Mouse (Mus musculus) gonadal fat pad, adult 2 months (tissue): ENCODE data around the gene Slc4a7. TPM values are rescaled to one million over a fixed set of nuclear protein-coding genes. Genes with fewer than 3 reads are reported as not detected.
A peak's percentile ranks its signal among the peaks of the same experiment; 100 is the strongest.

Source experiments
- DNase-seq: peaks from one replicate; pipeline ENCODE4 v3.0.0-alpha.2; 2012; ENCODE audit warnings: low read depth
- polyA plus RNA-seq: library from polyadenylated mRNA; depleted of rRNA; stranded (reverse); fragments of >200 nt; gene quantifications from 2 replicates; pipeline ENCODE4 v1.2.3, GENCODE M21; 2012; rRNA removed

Slc4a7 gene
- 5.2 and 5.6 TPM in 2 replicates for polyA plus RNA-seq

DNA sequence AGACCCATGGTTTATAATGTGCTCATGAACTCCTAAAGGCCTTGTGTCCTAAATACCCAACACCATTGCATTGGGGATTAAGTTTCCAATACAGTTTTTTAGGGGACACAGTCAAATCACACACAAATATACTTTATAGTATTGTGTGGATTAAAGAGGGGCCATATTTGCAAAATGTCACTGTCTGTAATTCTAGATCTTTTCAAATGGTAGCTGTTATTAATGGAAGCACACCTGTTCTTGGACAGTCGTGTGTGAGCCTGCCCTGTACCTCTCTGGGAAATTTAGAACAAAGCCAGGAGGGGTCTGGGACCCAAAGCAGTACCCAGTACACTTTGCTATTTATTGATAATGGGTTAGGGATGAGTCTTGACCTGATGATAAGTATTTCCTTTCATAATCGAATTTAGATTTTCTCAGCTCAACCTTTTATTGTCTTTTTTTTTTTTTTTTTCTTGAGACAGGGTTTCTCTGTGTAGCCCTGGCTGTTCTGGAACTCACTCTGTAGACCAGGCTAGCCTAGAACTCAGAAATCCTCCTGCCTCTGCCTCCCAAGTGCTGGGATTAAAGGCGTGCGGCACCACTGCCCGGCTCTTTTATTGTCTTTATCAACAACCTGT, at the start of gene Slc4a7:
TSS of gene Slc4a7 (plus strand) at position 570 of the 620 bp plus-strand sequence.
- DNase-seq = no peak

- no peak for DNase-seq
These were observed 31.5 kb upstream of the Slc4a7 start for GRCm38 (mm10) chr14:14670597-14670996.

GRCm38 (mm10) chr14:14681611-14682010, 20.5 kb upstream of the Slc4a7 start:
- no peak for DNase-seq

DNA sequence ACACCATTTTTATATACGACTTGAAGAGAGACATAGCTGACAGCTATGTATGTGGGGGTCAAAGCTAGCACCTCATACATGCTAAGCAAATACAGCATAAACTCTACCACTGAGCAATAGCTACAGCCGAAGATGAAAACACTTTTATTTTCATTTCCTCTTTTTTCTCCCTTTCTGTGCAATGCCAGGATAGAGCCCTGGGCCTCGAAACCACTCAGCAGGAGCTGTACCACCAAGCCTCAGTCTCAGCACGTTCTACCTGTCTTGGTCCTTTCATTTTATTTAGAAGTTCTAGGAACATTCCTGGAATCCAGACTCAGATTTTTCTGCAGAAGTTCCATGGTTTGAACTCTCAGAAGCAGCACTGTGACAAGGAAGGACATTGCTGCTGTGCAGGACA, 17.3 kb upstream of the Slc4a7 start:
- no peak for DNase-seq

DNA sequence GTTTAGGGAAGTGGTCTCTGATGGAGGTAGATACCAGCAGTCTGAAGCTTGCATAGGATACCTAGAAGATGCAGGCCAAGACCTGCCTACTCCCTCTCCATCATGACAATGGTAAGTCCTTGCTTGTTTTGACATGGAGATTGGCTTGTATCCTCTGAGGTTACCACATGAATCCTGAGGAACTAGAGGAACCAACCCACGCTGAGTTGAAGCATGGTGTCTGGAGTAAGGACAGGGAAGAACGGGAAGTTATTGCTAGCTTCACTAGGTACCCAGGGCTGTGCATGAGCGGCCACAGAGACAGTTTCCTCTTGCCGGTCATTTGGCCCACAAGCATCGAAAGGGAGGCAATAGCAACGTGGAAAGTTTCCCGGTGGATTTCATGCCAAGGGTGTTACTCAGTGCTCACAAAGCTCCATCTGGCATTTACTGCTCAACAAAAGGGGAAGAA, 16.0 kb upstream of the Slc4a7 start:
- peak; percentile 84 for DNase-seq

DNA sequence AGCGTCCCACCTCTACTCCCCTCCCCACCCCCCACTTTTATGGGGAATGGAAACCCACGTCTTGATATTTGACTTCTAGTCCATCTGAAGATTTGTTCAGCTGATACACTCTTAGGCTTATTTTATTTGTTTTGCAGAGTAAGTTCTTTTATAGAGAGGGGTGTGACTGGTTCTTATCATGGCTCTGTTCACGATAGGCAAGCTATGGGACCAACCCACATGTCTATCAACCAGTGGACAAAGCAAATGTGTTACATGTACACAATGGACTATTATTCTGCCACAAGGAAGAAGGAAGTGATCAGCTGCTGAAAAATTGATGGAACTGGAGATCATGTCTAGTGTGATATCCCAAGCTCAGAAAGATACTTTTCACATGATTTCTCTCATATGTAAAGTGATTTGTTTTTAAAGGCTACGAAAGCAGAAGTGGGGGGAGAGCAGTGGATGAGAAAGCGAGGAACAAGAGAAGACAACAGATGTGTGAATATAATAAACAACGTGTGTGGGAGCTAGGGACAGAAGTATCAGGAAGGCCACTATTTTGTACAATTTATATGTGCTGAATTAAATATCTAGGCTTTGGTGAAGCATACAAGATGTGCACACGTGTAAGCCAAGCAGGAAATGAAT, 14.7 kb upstream of the Slc4a7 start:
- no peak for DNase-seq

DNA sequence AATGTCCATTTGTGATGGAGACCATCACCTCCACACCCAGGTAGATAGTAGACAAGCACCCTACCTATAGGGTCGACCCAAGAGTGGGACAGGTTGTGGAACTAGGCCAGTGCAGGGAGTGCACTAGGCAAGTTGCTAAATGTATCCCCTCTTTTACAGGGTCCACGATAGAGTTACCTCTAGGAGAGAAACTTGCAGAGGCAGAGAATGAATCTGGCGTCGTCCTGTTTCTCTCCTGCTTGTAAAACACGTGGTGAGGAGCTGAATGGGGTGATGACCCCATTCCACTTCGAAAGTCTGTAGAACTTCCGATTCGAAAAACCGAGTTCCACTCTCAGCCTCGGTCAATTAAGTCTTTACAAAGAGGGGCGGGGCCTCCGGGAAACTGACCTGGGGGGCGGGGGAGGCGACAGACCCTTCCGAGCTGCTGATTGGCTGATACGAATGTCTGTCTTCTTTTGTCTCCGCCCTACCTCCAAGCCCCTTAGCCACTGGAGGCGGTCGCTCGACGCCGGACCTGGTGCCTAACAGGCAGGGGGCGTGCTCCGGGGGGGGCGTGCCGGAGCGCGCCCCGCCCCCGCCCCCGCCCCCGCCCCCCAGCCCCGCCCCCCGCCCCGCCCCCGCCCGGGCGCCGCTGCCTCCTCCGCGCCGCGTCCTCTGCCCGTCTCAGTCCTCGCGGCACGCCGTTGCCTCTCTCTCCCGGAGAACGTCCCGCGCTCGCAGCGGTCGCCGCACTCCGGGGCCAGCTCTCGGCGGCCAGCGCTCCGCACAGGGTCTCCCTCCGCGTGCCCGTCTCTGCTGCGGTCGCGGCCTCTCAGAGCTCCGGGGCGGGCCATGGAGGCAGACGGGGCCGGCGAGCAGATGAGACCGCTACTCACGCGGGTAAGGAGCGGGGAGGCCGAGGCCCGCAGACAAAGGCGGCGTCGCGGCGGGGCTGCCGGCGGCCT, 593 bp downstream of the Slc4a7 start:
- DNase-seq = peak; percentile 44

GRCm38 (mm10) chr14:14703346-14703871, 1.3 kb downstream of the Slc4a7 start:
- no peak for DNase-seq

DNA sequence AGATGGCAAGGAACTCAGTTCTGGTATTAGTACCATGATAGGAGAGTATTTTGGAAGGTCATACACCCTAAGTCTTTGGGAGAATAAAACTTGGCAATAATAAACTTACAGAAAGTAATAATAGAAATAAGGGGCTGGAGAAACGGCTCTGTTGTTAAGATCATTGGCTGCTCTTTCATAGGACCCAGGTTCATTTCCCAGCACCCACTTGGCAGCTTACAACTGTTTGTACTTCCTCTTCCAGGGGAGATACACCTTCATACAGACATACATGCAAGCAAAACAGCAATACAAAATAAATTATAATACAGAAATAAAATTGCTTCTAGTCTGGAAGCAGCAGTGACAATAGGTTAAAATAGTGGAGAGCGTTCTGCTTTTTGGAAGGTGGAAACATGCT, 2.6 kb downstream of the Slc4a7 start:
- DNase-seq = no peak

DNA sequence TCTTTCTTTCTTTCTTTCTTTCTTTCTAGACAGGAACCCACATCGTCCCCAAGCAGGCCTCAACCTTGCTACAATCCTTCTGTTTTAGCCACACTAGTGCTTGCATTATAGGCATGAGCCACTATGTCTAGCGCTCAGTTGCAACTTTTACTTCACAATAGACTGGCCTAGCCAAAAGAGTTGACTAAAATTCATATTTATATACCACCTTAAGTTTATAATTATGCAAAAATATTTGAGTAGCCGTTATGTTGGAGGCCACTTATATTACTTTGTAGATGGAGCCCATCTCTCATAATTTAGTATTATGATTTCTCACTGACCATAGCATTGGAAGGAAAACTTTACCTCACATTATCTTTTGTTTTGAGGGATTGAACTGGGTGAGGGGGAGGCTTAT, 3.0 kb downstream of the Slc4a7 start:
- DNase-seq = no peak

- DNase-seq = no peak
These were observed 4.3 kb downstream of the Slc4a7 start for GRCm38 (mm10) chr14:14706381-14706780.

DNA sequence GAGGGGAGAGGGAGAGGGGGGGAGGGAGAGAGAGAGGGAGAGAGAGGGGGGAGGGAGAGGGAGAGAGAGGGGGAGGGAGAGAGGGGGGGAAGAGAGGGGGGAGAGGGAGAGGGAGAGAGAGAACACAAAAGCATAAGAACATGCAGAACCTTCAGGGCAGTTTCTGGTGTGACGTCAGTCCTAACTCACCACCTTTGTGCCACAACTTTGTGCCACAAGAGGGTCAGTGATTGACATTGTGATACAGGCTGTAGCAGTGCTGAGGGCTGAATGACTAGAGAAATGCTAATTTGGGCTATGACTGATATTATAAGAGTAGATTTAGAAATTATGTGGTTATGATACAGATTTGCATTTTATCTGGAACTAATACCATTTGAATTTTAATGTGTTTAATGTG, 5.0 kb downstream of the Slc4a7 start:
- no peak for DNase-seq

DNA sequence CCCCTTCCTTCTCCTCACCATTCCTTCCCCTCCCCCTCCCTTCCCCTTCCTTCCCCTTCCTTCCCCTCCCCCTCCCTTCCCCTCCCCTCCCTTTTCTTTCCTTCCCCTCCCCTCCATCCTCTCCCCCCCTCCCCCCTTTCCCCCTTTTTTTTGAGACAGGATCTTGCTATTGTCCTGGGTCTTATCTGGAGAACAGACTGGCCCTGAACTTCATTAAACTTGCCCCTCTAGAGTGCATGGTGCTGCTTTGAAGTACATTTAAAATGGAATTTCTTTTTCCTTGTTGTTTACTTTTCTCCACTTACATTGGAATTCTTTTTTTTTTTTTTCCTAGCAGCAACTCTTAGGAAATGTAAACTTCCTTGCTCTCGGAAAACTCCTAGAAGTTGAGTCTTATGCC, 6.9 kb downstream of the Slc4a7 start:
- DNase-seq = no peak

GRCm38 (mm10) chr14:14714130-14714529, 12.1 kb downstream of the Slc4a7 start:
- DNase-seq = no peak

GRCm38 (mm10) chr14:14715794-14716193, 13.7 kb downstream of the Slc4a7 start:
- DNase-seq = no peak

GRCm38 (mm10) chr14:14716843-14717242, 14.8 kb downstream of the Slc4a7 start:
- DNase-seq = no peak

DNA sequence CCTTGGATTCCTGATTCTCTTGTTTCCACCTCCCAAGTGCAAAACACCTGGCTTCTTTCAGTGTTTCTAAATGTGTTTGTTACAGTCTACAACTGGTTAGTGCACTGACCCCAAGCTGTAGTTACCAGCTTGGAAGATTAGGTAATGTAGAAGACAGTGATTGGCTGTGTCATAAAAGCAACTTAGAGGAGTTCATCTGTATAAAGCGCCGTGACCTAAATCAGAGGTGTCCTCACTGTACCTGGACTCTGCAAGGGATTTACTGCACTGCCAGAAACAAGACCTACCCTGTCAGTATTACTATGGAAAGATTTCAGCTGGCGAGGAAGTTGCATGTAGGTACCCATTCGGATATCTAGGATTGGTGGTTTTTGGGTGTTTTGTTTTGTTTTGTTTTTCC, 16.5 kb downstream of the Slc4a7 start:
- no peak for DNase-seq

DNA sequence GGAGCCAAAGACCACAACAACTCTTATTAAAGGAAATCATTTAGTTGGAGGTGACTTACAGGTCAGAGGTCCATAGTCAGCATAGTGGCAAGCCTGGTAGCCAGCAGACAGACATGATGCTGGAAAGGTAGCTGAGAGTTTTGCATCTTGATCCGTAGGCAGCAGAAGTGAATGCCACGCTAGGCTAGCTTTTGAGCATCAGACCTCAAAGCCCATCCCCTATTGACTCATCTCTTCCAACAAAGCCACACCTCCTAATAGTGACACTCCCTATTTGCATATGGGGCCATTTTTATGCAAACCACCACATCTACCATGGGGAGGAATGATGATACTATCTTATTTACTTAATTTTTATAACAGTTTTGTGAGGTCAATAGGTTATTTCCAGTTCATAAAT, 79.1 kb downstream of the Slc4a7 start:
- DNase-seq = no peak

DNA sequence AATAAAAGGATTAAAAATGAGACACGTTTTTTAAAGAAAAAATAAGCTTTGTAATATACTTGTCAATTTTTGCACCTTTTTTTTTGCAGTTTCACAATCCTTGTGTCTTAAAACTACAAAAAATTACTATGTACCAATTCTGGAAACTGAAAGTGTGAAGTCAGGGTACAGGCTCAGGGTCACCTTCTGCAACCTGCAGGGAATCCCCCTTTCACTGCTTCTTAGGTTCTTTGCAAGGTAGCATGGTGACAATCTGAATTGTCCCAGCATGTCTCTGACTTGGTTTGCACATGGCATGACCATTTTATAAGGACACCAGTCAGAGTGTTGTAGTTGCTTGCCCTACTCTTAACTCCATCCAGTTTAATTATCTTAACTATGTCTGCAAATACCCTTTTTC, 82.1 kb downstream of the Slc4a7 start:
- no peak for DNase-seq

- no peak for DNase-seq
These were observed 84.9 kb downstream of the Slc4a7 start for GRCm38 (mm10) chr14:14786979-14787378.

GRCm38 (mm10) chr14:14789840-14790470, 87.9 kb downstream of the Slc4a7 start:
- no peak for DNase-seq

DNA sequence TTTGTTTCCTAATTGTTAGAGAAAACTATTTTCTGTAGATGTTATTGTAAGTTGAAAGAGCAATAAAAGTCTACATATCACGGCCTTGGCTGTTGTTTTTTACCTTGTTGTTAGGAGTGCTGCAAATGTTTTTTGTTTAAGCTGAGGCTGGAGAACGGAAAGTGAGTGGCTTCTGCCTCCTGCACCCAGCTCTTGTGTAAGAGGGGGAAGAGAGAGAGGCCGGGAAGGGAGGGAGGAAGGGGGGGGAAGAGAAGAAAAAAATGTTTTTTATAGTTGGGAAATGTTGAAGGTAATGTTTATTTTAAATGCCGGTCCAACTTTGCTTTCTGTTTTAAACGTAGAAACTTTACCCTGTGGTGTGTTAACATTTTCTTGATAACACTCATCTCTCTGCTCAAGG, 97.8 kb downstream of the Slc4a7 start:
- DNase-seq = no peak
